Mouse (Mus musculus) left cerebral cortex, adult 8-10 months (tissue): ENCODE measurements around the gene Bbs9. TPM values are rescaled to one million over a fixed set of nuclear protein-coding genes. Genes with fewer than 3 reads are reported as not detected.
"Not testable (repeated sequence)": the region's sequence is repeated elsewhere in the genome, so short reads cannot be mapped to it uniquely, and the experiment has no call there.

Experiments used
- DNase-seq, 2 experiments: peaks; one replicate each; pipeline ENCODE4 v3.0.0; 2022; ENCODE audit warnings: low spot score in 2 of 2
- total RNA-seq, 4 experiments: library from RNA; stranded (reverse); gene quantifications; 2 replicates each; pipeline ENCODE4 v1.2.4; 2022

The Bbs9 gene
- total RNA-seq, 4 experiments from 2014 or later, result 48.2 to 51.0 (median 50.1) TPM

DNA sequence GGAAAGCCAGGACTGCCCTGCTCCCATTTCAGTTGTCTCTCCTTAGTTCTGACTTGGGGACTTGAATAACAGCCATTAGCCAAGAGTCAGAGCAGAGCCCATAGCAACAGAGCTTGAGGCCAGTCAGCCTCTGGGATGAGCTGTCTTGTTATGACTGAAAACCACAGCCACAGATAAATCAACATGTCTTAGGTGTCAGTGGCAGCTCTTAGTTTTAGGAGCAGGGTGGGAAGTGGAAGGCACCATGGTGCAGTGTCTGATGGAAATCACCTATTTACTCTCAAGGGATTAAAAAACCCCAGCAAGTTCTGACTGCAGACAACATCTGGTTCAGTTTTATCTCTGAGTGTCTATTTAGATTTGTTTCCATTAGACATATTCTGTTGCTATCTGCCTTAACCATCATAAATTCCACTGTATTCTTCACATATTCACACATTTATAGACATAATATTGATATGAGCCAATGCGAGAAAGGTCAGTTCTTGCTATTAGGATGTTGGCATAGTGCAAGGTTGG is 359.5 kb downstream of the Bbs9 start:
- DNase-seq, result no peak

GRCm38 (mm10) chr9:22837000-22837399 is 361.5 kb downstream of the Bbs9 start:
- no peak for DNase-seq

GRCm38 (mm10) chr9:22837702-22838210 is 362.2 kb downstream of the Bbs9 start:
- no peak for DNase-seq

DNA sequence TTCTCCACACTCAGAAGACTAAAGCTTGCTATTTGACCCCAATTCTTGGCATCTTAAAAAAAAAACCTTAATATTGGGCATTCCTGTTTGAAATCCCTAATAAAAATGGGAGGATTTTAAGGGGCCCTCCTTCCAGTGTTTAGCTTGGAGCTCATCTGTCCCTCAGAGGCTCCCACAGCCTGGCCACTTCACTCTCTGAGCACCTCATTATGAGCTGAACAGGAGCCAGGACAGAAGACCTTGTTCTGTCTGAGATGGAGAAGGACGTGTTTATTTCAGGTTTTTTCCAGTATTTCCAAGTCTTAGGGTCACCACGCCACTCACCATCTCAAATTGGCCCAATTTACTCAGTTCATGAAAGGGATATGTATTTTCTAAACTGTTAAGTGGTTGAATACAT is 370.5 kb downstream of the Bbs9 start:
- DNase-seq, result no peak

DNA sequence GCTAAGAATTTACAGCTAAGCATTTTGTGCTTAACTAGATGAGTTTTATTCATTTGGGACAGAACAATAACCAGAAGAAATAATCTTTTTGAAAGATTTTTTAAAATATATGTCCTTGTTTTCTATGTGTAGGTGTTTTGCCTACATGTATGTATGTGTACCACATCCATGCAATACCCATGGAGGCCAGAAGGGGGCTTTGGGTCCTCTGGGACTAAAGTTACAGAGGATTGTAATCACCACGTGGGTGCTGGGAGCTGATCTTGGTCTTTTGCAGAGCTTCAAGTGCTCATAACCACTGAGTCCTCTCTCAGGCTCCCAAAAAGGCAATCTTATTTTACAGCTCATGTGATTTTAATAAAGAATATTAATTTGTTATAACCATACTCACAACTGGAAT is 371.3 kb downstream of the Bbs9 start:
- no peak for DNase-seq

DNA sequence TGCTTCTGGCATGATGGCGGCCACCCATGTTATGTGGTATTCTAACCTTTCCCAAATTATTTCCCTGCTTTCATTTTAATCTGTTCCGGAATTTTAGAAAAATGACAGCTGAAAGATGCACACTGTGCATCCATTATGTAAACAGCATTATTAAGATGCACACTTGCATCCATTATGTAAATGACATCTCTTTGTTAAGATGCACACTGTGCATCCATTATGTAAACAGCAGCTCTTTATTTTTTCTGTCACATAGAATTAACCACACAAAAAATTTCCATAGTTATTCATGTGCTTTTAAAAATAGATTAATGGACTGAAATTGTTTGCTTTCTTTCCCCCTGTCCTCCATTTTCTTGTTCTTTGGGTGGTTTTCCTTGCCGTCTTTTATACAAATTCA is 373.3 kb downstream of the Bbs9 start:
- no peak for DNase-seq

DNA sequence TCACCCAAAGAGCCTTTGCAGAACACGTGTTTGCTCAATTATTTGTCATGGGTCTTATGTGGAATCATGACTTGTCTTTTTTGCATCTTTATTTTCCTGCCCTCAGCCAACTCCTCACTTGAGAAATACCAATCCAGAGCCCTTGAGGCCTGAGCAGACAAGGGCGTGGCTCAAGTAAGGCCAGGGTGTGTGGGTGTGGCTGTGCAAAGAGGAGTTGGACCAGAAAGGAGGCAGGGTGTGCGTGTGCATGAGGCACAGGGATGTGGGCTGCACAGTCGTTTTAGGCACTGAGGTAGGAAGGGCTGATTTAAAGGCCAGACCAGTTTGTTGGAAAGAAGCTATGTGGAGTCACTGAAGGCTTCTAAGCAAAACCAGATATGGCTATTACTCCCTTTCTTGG is 373.7 kb downstream of the Bbs9 start:
- no peak for DNase-seq

DNA sequence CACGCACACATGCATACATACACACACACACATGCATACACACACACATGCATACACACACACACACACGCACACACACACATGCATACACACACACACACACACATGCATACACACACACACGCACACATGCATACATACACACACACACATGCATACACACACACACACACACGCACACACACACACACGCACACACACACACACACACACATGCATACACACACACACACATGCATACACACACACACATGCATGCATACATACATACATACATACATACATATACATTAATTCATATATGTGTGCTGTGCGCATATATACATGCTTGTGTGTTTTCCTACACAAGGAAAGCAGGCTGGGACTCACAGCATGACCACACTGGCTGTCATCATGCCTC is 393.6 kb downstream of the Bbs9 start:
- DNase-seq, result not testable (repeated sequence)

DNA sequence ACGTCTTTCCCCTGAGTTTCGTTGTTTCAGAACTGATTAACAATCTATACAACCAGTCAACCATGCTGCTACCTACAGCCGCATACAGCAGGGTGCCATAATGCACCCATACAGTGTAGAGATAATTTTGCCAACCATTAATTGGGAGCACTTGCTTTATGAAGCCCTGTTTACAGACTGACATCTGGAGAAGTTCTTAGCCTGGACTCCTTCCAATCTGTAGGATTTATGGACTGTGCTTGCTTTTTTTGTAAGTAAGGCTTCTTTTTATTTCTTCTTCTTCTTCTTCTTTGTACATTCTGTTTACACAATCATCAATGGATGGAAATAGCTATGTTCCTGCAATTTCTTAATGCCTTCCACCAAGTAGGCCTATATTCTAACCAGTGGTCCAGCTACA is 395.1 kb downstream of the Bbs9 start:
- no peak for DNase-seq

- no peak for DNase-seq
Observed at GRCm38 (mm10) chr9:22875231-22875630, 399.7 kb downstream of the Bbs9 start.

GRCm38 (mm10) chr9:22879266-22879665 is 403.8 kb downstream of the Bbs9 start:
- DNase-seq, result no peak

GRCm38 (mm10) chr9:22886351-22886750 is 410.8 kb downstream of the Bbs9 start:
- DNase-seq, result no peak

DNA sequence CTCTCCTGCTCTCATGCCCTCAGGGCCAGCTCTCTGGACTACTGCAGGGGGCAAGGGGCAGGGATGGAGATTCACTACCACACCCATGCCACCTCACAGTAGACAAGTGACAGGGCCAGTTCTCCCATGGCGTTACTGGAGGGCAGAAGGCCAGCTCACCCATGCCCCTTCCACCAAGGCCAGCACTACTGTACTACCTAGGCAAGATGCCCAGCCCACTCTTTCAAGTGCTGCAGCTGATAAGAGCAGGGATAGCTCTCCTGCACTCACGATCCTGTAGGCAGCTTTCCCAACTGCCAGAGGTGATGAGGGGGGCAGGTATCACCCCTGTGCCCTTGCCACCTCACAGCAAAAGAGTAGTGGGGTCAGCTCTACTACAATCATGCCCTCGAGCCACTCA is 429.9 kb downstream of the Bbs9 start:
- DNase-seq, result no peak

GRCm38 (mm10) chr9:22916808-22917207 is 441.3 kb downstream of the Bbs9 start:
- no peak for DNase-seq

- DNase-seq, result no peak
Observed at GRCm38 (mm10) chr9:22935645-22936044, 460.1 kb downstream of the Bbs9 start.

Other genes starting within 250 kb of the Bbs9 start
- gene Zfp599, start 215.8 kb upstream of the Bbs9 start, total RNA-seq, result 1 to 10 TPM; 4.3 to 5.7 (median 4.5) TPM
- 10 to 100 TPM; 15.5 to 21.8 (median 18.2) TPM for gene Zfp810, start 168.1 kb upstream of the Bbs9 start, total RNA-seq
- gene Anln, start 86.5 kb upstream of the Bbs9 start, total RNA-seq, result 10 to 100 TPM; 23.0 to 32.2 (median 24.3) TPM
- gene 9530077C05Rik, start 64.2 kb upstream of the Bbs9 start, total RNA-seq, result 1 to 10 TPM; 5.5 to 7.3 (median 6.5) TPM
- not detected for gene Gm17545, start 21.4 kb upstream of the Bbs9 start, total RNA-seq
- gene Rp9, start 6.0 kb upstream of the Bbs9 start, total RNA-seq, result 10 to 100 TPM; 39.4 to 48.3 (median 46.1) TPM